Mouse (Mus musculus): ENCODE results near the gene Sirt5. TPM values are rescaled to one million over a fixed set of nuclear protein-coding genes. Genes with fewer than 3 reads are reported as not detected.

Sirt5 gene
- polyA plus RNA-seq, 1 experiment = 9.7 TPM

GRCm38 (mm10) chr13:43336425-43337221 is 28.7 kb upstream of the Sirt5 start:
- WGBS = 59% methylated on average over 12 of the region's 12 CpGs
- no peak overlapping the region for H3K4me3 ChIP-seq (replicated peaks; ENCODE audit: control insufficient read depth, low read depth, low read length)
- H3K27ac ChIP-seq (ENCODE audit: control insufficient read depth, insufficient read depth, low read depth, low read length, poor library complexity) = no peak overlapping the region
- no peaks in the 10 kb centered on the region; the same call in 1 of the 2 replicates for H3K4me1 ChIP-seq (ENCODE audit: control insufficient read depth, insufficient read depth, low read length)
- TF ChIP-seq CTCF (IDR thresholded peaks at IDR 0.05; ENCODE audit: control insufficient read depth, insufficient read depth, low read length) = no peak
- no peak for TF ChIP-seq POLR2A (IDR thresholded peaks at IDR 0.05; ENCODE audit: borderline replicate concordance, control insufficient read depth, low read depth, low read length)

- WGBS = 67% methylated on average over 8 of the region's 8 CpGs
- no peak overlapping the region for H3K27ac ChIP-seq (ENCODE audit: control insufficient read depth, insufficient read depth, low read depth, low read length, poor library complexity)
- TF ChIP-seq POLR2A (IDR thresholded peaks at IDR 0.05; ENCODE audit: borderline replicate concordance, control insufficient read depth, low read depth, low read length) (no peak), CTCF (IDR thresholded peaks at IDR 0.05; ENCODE audit: control insufficient read depth, insufficient read depth, low read length) (no peak)
Observed at GRCm38 (mm10) chr13:43338001-43338400, 27.3 kb upstream of the Sirt5 start.

GRCm38 (mm10) chr13:43338632-43339031 is 26.7 kb upstream of the Sirt5 start:
- TF ChIP-seq CTCF (IDR thresholded peaks at IDR 0.05; ENCODE audit: control insufficient read depth, insufficient read depth, low read length) (no peak), POLR2A (IDR thresholded peaks at IDR 0.05; ENCODE audit: borderline replicate concordance, control insufficient read depth, low read depth, low read length) (no peak)
- 74% methylated on average over 4 of the region's 4 CpGs for WGBS
- H3K4me1 ChIP-seq (ENCODE audit: control insufficient read depth, insufficient read depth, low read length) = no peaks in the 10 kb centered on the region; the same call in 1 of the 2 replicates
- H3K27ac ChIP-seq (ENCODE audit: control insufficient read depth, insufficient read depth, low read depth, low read length, poor library complexity) = no peak overlapping the region
- no peak overlapping the region for H3K4me3 ChIP-seq (replicated peaks; ENCODE audit: control insufficient read depth, low read depth, low read length)

More at GRCm38 (mm10) chr13:43338001-43338400, 27.3 kb upstream of the Sirt5 start:
- H3K4me3 ChIP-seq (replicated peaks; ENCODE audit: control insufficient read depth, low read depth, low read length) = no peak overlapping the region
- H3K4me1 ChIP-seq (ENCODE audit: control insufficient read depth, insufficient read depth, low read length) = no peaks in the 10 kb centered on the region; the same call in 1 of the 2 replicates

- Histone ChIP-seq H3K27ac (ENCODE audit: control insufficient read depth, insufficient read depth, low read depth, low read length, poor library complexity) (no peak overlapping the region), H3K4me1 (ENCODE audit: control insufficient read depth, insufficient read depth, low read length) (no peaks in the 10 kb centered on the region), H3K4me3 (replicated peaks; ENCODE audit: control insufficient read depth, low read depth, low read length) (no peak overlapping the region)
- TF ChIP-seq CTCF (IDR thresholded peaks at IDR 0.05; ENCODE audit: control insufficient read depth, insufficient read depth, low read length) = no peak
- TF ChIP-seq POLR2A (IDR thresholded peaks at IDR 0.05; ENCODE audit: borderline replicate concordance, control insufficient read depth, low read depth, low read length) = no peak
Observed at GRCm38 (mm10) chr13:43346825-43347224, 18.5 kb upstream of the Sirt5 start.

GRCm38 (mm10) chr13:43349376-43349775 is 15.9 kb upstream of the Sirt5 start:
- TF ChIP-seq POLR2A (IDR thresholded peaks at IDR 0.05; ENCODE audit: borderline replicate concordance, control insufficient read depth, low read depth, low read length) (no peak), CTCF (IDR thresholded peaks at IDR 0.05; ENCODE audit: control insufficient read depth, insufficient read depth, low read length) (no peak)
- 79% methylated on average over 8 of the region's 8 CpGs for WGBS
- Histone ChIP-seq H3K4me3 (replicated peaks; ENCODE audit: control insufficient read depth, low read depth, low read length) (no peak overlapping the region), H3K27ac (ENCODE audit: control insufficient read depth, insufficient read depth, low read depth, low read length, poor library complexity) (no peak overlapping the region), H3K4me1 (ENCODE audit: control insufficient read depth, insufficient read depth, low read length) (no peaks in the 10 kb centered on the region)

- TF ChIP-seq CTCF (IDR thresholded peaks at IDR 0.05; ENCODE audit: control insufficient read depth, insufficient read depth, low read length) = no peak
- no peak for TF ChIP-seq POLR2A (IDR thresholded peaks at IDR 0.05; ENCODE audit: borderline replicate concordance, control insufficient read depth, low read depth, low read length)
- WGBS = 65% methylated on average over 9 of the region's 9 CpGs
- no peaks in the 10 kb centered on the region for H3K4me1 ChIP-seq (ENCODE audit: control insufficient read depth, insufficient read depth, low read length)
- no peak overlapping the region for H3K4me3 ChIP-seq (replicated peaks; ENCODE audit: control insufficient read depth, low read depth, low read length)
- no peak overlapping the region for H3K27ac ChIP-seq (ENCODE audit: control insufficient read depth, insufficient read depth, low read depth, low read length, poor library complexity)
Observed at GRCm38 (mm10) chr13:43350489-43351169, 14.7 kb upstream of the Sirt5 start.

GRCm38 (mm10) chr13:43353356-43353755 is 11.9 kb upstream of the Sirt5 start:
- no peak overlapping the region for H3K4me3 ChIP-seq (replicated peaks; ENCODE audit: control insufficient read depth, low read depth, low read length)
- TF ChIP-seq CTCF (IDR thresholded peaks at IDR 0.05; ENCODE audit: control insufficient read depth, insufficient read depth, low read length) (no peak), POLR2A (IDR thresholded peaks at IDR 0.05; ENCODE audit: borderline replicate concordance, control insufficient read depth, low read depth, low read length) (no peak)
- H3K4me1 ChIP-seq (ENCODE audit: control insufficient read depth, insufficient read depth, low read length) = no peaks in the 10 kb centered on the region
- H3K27ac ChIP-seq (ENCODE audit: control insufficient read depth, insufficient read depth, low read depth, low read length, poor library complexity) = no peak overlapping the region
- 81% methylated on average over 4 of the region's 4 CpGs for whole genome bisulfite sequencing

- Histone ChIP-seq H3K4me1 (ENCODE audit: control insufficient read depth, insufficient read depth, low read length) (no peaks in the 10 kb centered on the region), H3K4me3 (replicated peaks; ENCODE audit: control insufficient read depth, low read depth, low read length) (no peak overlapping the region), H3K27ac (ENCODE audit: control insufficient read depth, insufficient read depth, low read depth, low read length, poor library complexity) (no peak overlapping the region)
- TF ChIP-seq POLR2A (IDR thresholded peaks at IDR 0.05; ENCODE audit: borderline replicate concordance, control insufficient read depth, low read depth, low read length) (no peak), CTCF (IDR thresholded peaks at IDR 0.05; ENCODE audit: control insufficient read depth, insufficient read depth, low read length) (no peak)
- whole genome bisulfite sequencing = 87% methylated on average over 12 of the region's 12 CpGs
Observed at GRCm38 (mm10) chr13:43354362-43354761, 10.9 kb upstream of the Sirt5 start.
